Mouse (Mus musculus): ENCODE data around the gene Ror1. TPM values are rescaled to one million over a fixed set of nuclear protein-coding genes. Genes with fewer than 3 reads are reported as not detected.

Ror1 gene
- polyA plus RNA-seq, 1 experiment from 2014 or later: 13.0 TPM

DNA sequence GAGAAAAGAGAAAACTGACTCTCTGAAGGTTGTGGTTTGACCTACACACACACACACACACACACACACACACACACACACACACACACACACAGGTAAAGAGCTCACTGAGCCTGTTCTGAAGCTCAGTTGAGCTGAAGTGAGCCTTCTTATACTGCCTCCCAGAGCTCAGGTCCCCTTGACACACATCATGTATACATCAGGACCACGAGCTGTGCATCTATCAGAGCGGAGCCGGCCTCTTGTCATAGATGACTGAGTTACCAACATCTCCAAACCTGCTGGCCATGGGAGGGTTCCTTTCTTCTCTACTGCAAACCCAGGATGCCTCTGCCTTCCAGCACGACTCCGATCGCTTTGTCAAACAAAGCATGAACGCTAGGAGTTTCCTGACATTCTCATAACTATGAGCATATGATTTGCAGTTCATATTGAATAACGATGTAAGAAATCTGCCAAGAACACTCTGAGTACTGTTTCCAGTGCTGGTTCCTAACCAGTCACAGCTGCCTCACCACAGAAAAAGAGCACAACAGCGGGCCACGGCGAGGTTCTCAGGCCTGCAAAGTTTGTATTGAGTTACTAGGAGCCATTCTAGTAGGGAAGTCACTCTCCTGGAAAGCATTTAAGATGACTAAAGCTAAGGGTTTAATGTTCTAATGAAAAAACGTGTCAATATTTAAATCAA, 297.9 kb downstream of the Ror1 start:
- no peaks in the 10 kb centered on the region for H3K27me3 ChIP-seq (ENCODE audit: control insufficient read depth, insufficient read depth, low read length)
- peak overlapping the region; percentile 56; the same call in 1 of the 2 replicates for H3K27ac ChIP-seq (ENCODE audit: low read length)
- H3K4me1 ChIP-seq (ENCODE audit: control insufficient read depth, insufficient read depth, low read length): peaks cover 10% of the 10 kb centered on the region
- ATAC-seq (ENCODE audit: insufficient number of reproducible peaks, insufficient read depth, low FRiP score, low read depth): no peak
- no peaks in the 10 kb centered on the region for H3K36me3 ChIP-seq (ENCODE audit: control insufficient read depth, insufficient read depth, low read length)
- no peaks in the 10 kb centered on the region for H3K9me3 ChIP-seq (ENCODE audit: control insufficient read depth, low read depth, low read length)
- 47% methylated on average over 12 of the region's 12 CpGs for WGBS
- no peak overlapping the region for H3K4me2 ChIP-seq (replicated peaks; ENCODE audit: low read depth, low read length)
- H3K4me3 ChIP-seq (ENCODE audit: low read depth, low read length): no peak overlapping the region
- H3K9ac ChIP-seq (replicated peaks; ENCODE audit: low read depth, low read length): no peak overlapping the region

- WGBS: 98% methylated on average over 4 of the region's 4 CpGs
- H3K36me3 ChIP-seq (ENCODE audit: control insufficient read depth, insufficient read depth, low read length): no peaks in the 10 kb centered on the region
- no peak overlapping the region for H3K9ac ChIP-seq (replicated peaks; ENCODE audit: low read depth, low read length)
- ATAC-seq (ENCODE audit: insufficient number of reproducible peaks, insufficient read depth, low FRiP score, low read depth): no peak
- no peak overlapping the region for H3K27ac ChIP-seq (ENCODE audit: low read length)
- H3K27me3 ChIP-seq (ENCODE audit: control insufficient read depth, insufficient read depth, low read length): no peaks in the 10 kb centered on the region
- peaks cover 10% of the 10 kb centered on the region for H3K4me1 ChIP-seq (ENCODE audit: control insufficient read depth, insufficient read depth, low read length)
- no peak overlapping the region for H3K4me3 ChIP-seq (ENCODE audit: low read depth, low read length)
- H3K4me2 ChIP-seq (replicated peaks; ENCODE audit: low read depth, low read length): no peak overlapping the region
- H3K9me3 ChIP-seq (ENCODE audit: control insufficient read depth, low read depth, low read length): no peaks in the 10 kb centered on the region
Observed at GRCm38 (mm10) chr4:100395407-100395806, 299.8 kb downstream of the Ror1 start.

- Histone ChIP-seq H3K9me3 (ENCODE audit: control insufficient read depth, low read depth, low read length) (no peaks in the 10 kb centered on the region), H3K9ac (replicated peaks; ENCODE audit: low read depth, low read length) (no peak overlapping the region), H3K4me1 (ENCODE audit: control insufficient read depth, insufficient read depth, low read length) (peaks cover 14% of the 10 kb centered on the region), H3K36me3 (ENCODE audit: control insufficient read depth, insufficient read depth, low read length) (no peaks in the 10 kb centered on the region), H3K4me3 (ENCODE audit: low read depth, low read length) (no peak overlapping the region), H3K4me2 (replicated peaks; ENCODE audit: low read depth, low read length) (no peak overlapping the region), H3K27me3 (ENCODE audit: control insufficient read depth, insufficient read depth, low read length) (no peaks in the 10 kb centered on the region), H3K27ac (ENCODE audit: low read length) (no peak overlapping the region)
- 40% methylated on average over 3 of the region's 3 CpGs for WGBS
- no peak for ATAC-seq (ENCODE audit: insufficient number of reproducible peaks, insufficient read depth, low FRiP score, low read depth)
Observed at GRCm38 (mm10) chr4:100398079-100398478, 302.5 kb downstream of the Ror1 start.

GRCm38 (mm10) chr4:100401078-100401477, 305.5 kb downstream of the Ror1 start:
- no peaks in the 10 kb centered on the region for H3K27me3 ChIP-seq (ENCODE audit: control insufficient read depth, insufficient read depth, low read length)
- H3K4me3 ChIP-seq (ENCODE audit: low read depth, low read length): no peak overlapping the region
- no peaks in the 10 kb centered on the region for H3K36me3 ChIP-seq (ENCODE audit: control insufficient read depth, insufficient read depth, low read length)
- no peak overlapping the region for H3K4me2 ChIP-seq (replicated peaks; ENCODE audit: low read depth, low read length)
- H3K9ac ChIP-seq (replicated peaks; ENCODE audit: low read depth, low read length): no peak overlapping the region
- no peak for ATAC-seq (ENCODE audit: insufficient number of reproducible peaks, insufficient read depth, low FRiP score, low read depth)
- WGBS: 58% methylated on average over 3 of the region's 3 CpGs
- no peak overlapping the region for H3K27ac ChIP-seq (ENCODE audit: low read length)
- no peaks in the 10 kb centered on the region for H3K9me3 ChIP-seq (ENCODE audit: control insufficient read depth, low read depth, low read length)
- peaks cover 4% of the 10 kb centered on the region; the same call in 1 of the 2 replicates for H3K4me1 ChIP-seq (ENCODE audit: control insufficient read depth, insufficient read depth, low read length)

GRCm38 (mm10) chr4:100401581-100402470, 306.2 kb downstream of the Ror1 start:
- peaks cover 4% of the 10 kb centered on the region; the same call in 1 of the 2 replicates for H3K4me1 ChIP-seq (ENCODE audit: control insufficient read depth, insufficient read depth, low read length)

GRCm38 (mm10) chr4:100407261-100407874, 311.8 kb downstream of the Ror1 start:
- 31% methylated on average over 9 of the region's 9 CpGs for WGBS

More at GRCm38 (mm10) chr4:100401581-100402470, 306.2 kb downstream of the Ror1 start:
- 71% methylated on average over 14 of the region's 14 CpGs for WGBS
- Histone ChIP-seq H3K4me3 (ENCODE audit: low read depth, low read length) (no peak overlapping the region), H3K9me3 (ENCODE audit: control insufficient read depth, low read depth, low read length) (no peaks in the 10 kb centered on the region), H3K4me2 (replicated peaks; ENCODE audit: low read depth, low read length) (no peak overlapping the region), H3K9ac (replicated peaks; ENCODE audit: low read depth, low read length) (no peak overlapping the region), H3K27me3 (ENCODE audit: control insufficient read depth, insufficient read depth, low read length) (no peaks in the 10 kb centered on the region), H3K36me3 (ENCODE audit: control insufficient read depth, insufficient read depth, low read length) (no peaks in the 10 kb centered on the region), H3K27ac (ENCODE audit: low read length) (no peak overlapping the region)
- ATAC-seq (ENCODE audit: insufficient number of reproducible peaks, insufficient read depth, low FRiP score, low read depth): no peak

DNA sequence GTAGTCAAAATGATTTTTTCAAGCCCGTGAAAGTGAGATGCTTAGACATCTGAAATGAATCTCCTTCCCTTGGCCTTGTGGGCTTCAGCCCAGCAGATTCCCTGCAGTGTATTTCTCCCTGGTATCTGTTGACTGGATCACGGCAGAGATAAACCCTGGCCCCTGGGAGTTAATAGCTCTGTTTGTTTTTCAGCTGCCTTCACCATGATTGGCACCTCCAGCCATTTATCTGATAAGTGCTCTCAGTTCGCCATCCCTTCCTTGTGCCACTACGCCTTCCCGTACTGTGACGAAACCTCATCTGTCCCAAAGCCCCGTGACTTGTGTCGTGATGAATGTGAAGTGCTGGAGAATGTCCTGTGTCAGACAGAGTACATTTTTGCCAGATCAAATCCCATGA, 313.9 kb downstream of the Ror1 start:
- H3K9me3 ChIP-seq (ENCODE audit: control insufficient read depth, low read depth, low read length): no peaks in the 10 kb centered on the region
- no peak overlapping the region for H3K4me3 ChIP-seq (ENCODE audit: low read depth, low read length)
- ATAC-seq (ENCODE audit: insufficient number of reproducible peaks, insufficient read depth, low FRiP score, low read depth): no peak
- no peaks in the 10 kb centered on the region for H3K27me3 ChIP-seq (ENCODE audit: control insufficient read depth, insufficient read depth, low read length)
- WGBS: 56% methylated on average over 8 of the region's 8 CpGs
- no peak overlapping the region for H3K27ac ChIP-seq (ENCODE audit: low read length)
- H3K4me2 ChIP-seq (replicated peaks; ENCODE audit: low read depth, low read length): no peak overlapping the region
- H3K36me3 ChIP-seq (ENCODE audit: control insufficient read depth, insufficient read depth, low read length): no peaks in the 10 kb centered on the region
- H3K9ac ChIP-seq (replicated peaks; ENCODE audit: low read depth, low read length): no peak overlapping the region
- H3K4me1 ChIP-seq (ENCODE audit: control insufficient read depth, insufficient read depth, low read length): peaks cover 6% of the 10 kb centered on the region; the same call in 1 of the 2 replicates

More at GRCm38 (mm10) chr4:100407261-100407874, 311.8 kb downstream of the Ror1 start:
- H3K9me3 ChIP-seq (ENCODE audit: control insufficient read depth, low read depth, low read length): no peaks in the 10 kb centered on the region
- ATAC-seq (ENCODE audit: insufficient number of reproducible peaks, insufficient read depth, low FRiP score, low read depth): no peak
- no peaks in the 10 kb centered on the region for H3K36me3 ChIP-seq (ENCODE audit: control insufficient read depth, insufficient read depth, low read length)
- H3K27me3 ChIP-seq (ENCODE audit: control insufficient read depth, insufficient read depth, low read length): no peaks in the 10 kb centered on the region
- H3K4me1 ChIP-seq (ENCODE audit: control insufficient read depth, insufficient read depth, low read length): peaks cover 6% of the 10 kb centered on the region; the same call in 1 of the 2 replicates
- no peak overlapping the region for H3K4me2 ChIP-seq (replicated peaks; ENCODE audit: low read depth, low read length)
- no peak overlapping the region for H3K4me3 ChIP-seq (ENCODE audit: low read depth, low read length)
- no peak overlapping the region for H3K9ac ChIP-seq (replicated peaks; ENCODE audit: low read depth, low read length)
- peak overlapping the region; percentile 41; the same call in 1 of the 2 replicates for H3K27ac ChIP-seq (ENCODE audit: low read length)

DNA sequence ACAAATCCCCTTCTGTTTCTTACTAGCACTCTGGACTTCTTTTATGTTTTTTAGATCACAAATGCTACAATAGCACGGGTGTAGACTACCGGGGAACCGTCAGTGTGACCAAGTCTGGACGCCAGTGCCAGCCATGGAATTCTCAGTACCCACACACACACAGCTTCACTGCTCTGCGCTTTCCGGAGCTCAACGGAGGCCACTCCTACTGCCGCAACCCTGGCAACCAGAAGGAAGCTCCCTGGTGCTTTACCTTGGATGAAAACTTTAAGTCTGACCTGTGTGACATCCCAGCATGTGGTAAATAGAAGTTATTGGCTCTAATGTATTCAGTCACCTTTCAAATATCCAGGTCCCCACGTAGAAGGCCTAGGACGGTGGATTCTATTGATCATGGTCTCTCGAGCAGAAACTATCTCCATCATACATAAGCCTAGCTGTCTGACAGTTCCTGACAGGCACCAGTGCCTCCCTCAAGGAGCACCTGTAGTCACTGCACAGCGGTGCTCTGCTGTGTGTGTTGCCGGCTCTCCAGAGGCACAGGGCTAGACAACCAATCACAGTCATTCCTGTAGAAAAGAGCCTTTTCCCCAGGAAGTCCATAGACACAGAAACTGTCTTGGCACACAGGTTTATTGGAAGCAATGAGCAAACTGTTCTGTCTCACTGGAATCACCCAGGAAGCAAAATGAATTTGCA, 316.4 kb downstream of the Ror1 start:
- H3K9ac ChIP-seq (replicated peaks; ENCODE audit: low read depth, low read length): no peak overlapping the region
- no peak overlapping the region for H3K27ac ChIP-seq (ENCODE audit: low read length)
- H3K9me3 ChIP-seq (ENCODE audit: control insufficient read depth, low read depth, low read length): no peaks in the 10 kb centered on the region
- H3K36me3 ChIP-seq (ENCODE audit: control insufficient read depth, insufficient read depth, low read length): no peaks in the 10 kb centered on the region
- H3K4me1 ChIP-seq (ENCODE audit: control insufficient read depth, insufficient read depth, low read length): peaks cover 6% of the 10 kb centered on the region; the same call in 1 of the 2 replicates
- ATAC-seq (ENCODE audit: insufficient number of reproducible peaks, insufficient read depth, low FRiP score, low read depth): no peak
- WGBS: 64% methylated on average over 13 of the region's 13 CpGs
- no peaks in the 10 kb centered on the region for H3K27me3 ChIP-seq (ENCODE audit: control insufficient read depth, insufficient read depth, low read length)
- H3K4me2 ChIP-seq (replicated peaks; ENCODE audit: low read depth, low read length): no peak overlapping the region
- no peak overlapping the region for H3K4me3 ChIP-seq (ENCODE audit: low read depth, low read length)

All from stomach, embryonic 14.5 days (tissue).